Mouse (Mus musculus) adrenal gland, adult 18-20 months (tissue): ENCODE measurements around the gene Tfcp2. TPM values are rescaled to one million over a fixed set of nuclear protein-coding genes. Genes with fewer than 3 reads are reported as not detected.

ENCODE experiments used
- DNase-seq, 2 experiments: peaks; one replicate each; pipeline ENCODE4 v3.0.0; 2021 to 2022; ENCODE audit warnings: low spot score in 2 of 2
- total RNA-seq, 2 experiments: library from RNA; stranded (reverse); gene quantifications; 1 replicate in 1 of 2; 2 replicates in 1 of 2; pipeline ENCODE4 v1.2.3; 2021

Gene Tfcp2
- total RNA-seq, 2 experiments from 2014 or later, result 16.6 to 17.6 TPM

- DNase-seq, result no peak
Measured at GRCm38 (mm10) chr15:100448572-100448971, 103.2 kb downstream of the Tfcp2 start.

Other genes with a start within 250 kb of the Tfcp2 start
- gene Mettl7a1, start 247.9 kb downstream of the Tfcp2 start, total RNA-seq, result 100 to 1,000 TPM; 124 to 127 TPM
- gene Mettl7a3, start 217.1 kb downstream of the Tfcp2 start, total RNA-seq, result under 1 TPM; 0.27 to 0.42 TPM
- under 1 TPM in 1 of 2 experiments, not detected in 1; 0.20 TPM for gene Methig1, start 198.9 kb downstream of the Tfcp2 start, total RNA-seq
- 1 to 10 TPM; 3.2 to 3.4 TPM for gene Mettl7a2, start 198.8 kb downstream of the Tfcp2 start, total RNA-seq
- gene Higd1c, start 187.5 kb downstream of the Tfcp2 start, total RNA-seq, result not detected
- gene Gm5475, start 129.9 kb downstream of the Tfcp2 start, total RNA-seq, result not detected
- gene Slc11a2, start 126.9 kb downstream of the Tfcp2 start, total RNA-seq, result 100 to 1,000 TPM; 110 to 132 TPM
- gene Letmd1, start 83.0 kb downstream of the Tfcp2 start, total RNA-seq, result 100 to 1,000 TPM; 147 to 279 TPM
- 1 to 10 TPM; 5.3 to 5.5 TPM for gene Csrnp2, start 56.5 kb downstream of the Tfcp2 start, total RNA-seq
- 10 to 100 TPM; 13.1 to 16.4 TPM for gene Pou6f1, start 48.0 kb upstream of the Tfcp2 start, total RNA-seq
- 100 to 1,000 TPM; 169 to 241 TPM for gene Dazap2, start 63.3 kb upstream of the Tfcp2 start, total RNA-seq
- 10 to 100 TPM; 41.3 to 51.6 TPM for gene Smagp, start 84.9 kb upstream of the Tfcp2 start, total RNA-seq
- 1 to 10 TPM; 1.8 to 4.3 TPM for gene Bin2, start 117.5 kb upstream of the Tfcp2 start, total RNA-seq
- gene Cela1, start 135.9 kb upstream of the Tfcp2 start, total RNA-seq, result 10 to 100 TPM; 46.7 to 87.1 TPM
- 1 to 10 TPM; 4.2 to 5.6 TPM for gene Galnt6, start 177.4 kb upstream of the Tfcp2 start, total RNA-seq
- gene Slc4a8, start 209.7 kb upstream of the Tfcp2 start, total RNA-seq, result 1 to 10 TPM; 3.9 to 6.1 TPM